Mouse (Mus musculus) midbrain, embryonic 14.5 days (tissue): ENCODE data around the gene Gabbr2. TPM values are rescaled to one million over a fixed set of nuclear protein-coding genes. Genes with fewer than 3 reads are reported as not detected.

Experiments
- ATAC-seq: fragments of 200-750 bp; cut with Nextera tagmentation; 2 replicates; pipeline ENCODE4 v1.8.0; 2017; ENCODE audit warnings: moderate number of reproducible peaks, moderate library complexity; ENCODE audit not compliant: low FRiP score, low TSS enrichment
- DNase-seq: peaks from one replicate; pipeline ENCODE4 v3.0.0-alpha.2; 2015
- H3K27ac ChIP-seq: fragments of 300-500 bp; sonication (generic); replicated peaks from 2 replicates; pipeline ENCODE4 v1.5.1; 2014; ENCODE audit warnings: mild to moderate bottlenecking, low read depth, low read length, moderate library complexity
- H3K27me3 ChIP-seq: fragments of 300-500 bp; sonication (generic); 2 replicates; pipeline ENCODE4 v1.6.1; 2014; ENCODE audit warnings: low read length, control low read depth, mixed read lengths; ENCODE audit not compliant: control insufficient read depth, insufficient read depth
- H3K36me3 ChIP-seq: fragments of 300-500 bp; sonication (generic); 2 replicates; pipeline ENCODE4 v1.6.1; 2014; ENCODE audit warnings: low read length, control low read depth; ENCODE audit not compliant: control insufficient read depth, insufficient read depth
- H3K4me1 ChIP-seq: fragments of 300-500 bp; sonication (generic); 2 replicates; pipeline ENCODE4 v1.6.1; 2014; ENCODE audit warnings: mild to moderate bottlenecking, antibody characterized with exemption, low read length, control low read depth; ENCODE audit not compliant: control insufficient read depth, insufficient read depth
- H3K4me2 ChIP-seq: fragments of 300-500 bp; sonication (generic); 2 replicates; pipeline ENCODE4 v1.6.1; 2014; ENCODE audit warnings: mild to moderate bottlenecking, low read length, moderate library complexity
- H3K4me3 ChIP-seq: fragments of 300-500 bp; sonication (generic); replicated peaks from 2 replicates; pipeline ENCODE4 v1.5.1; 2014; ENCODE audit warnings: low read depth, low read length
- H3K9ac ChIP-seq: fragments of 300-500 bp; sonication (generic); replicated peaks from 2 replicates; pipeline ENCODE4 v1.6.1; 2014; ENCODE audit warnings: mild to moderate bottlenecking, low read length, moderate library complexity
- H3K9me3 ChIP-seq: fragments of 300-500 bp; sonication (generic); 2 replicates; pipeline ENCODE4 v1.6.1; 2016; ENCODE audit warnings: low read length, control low read depth, mixed read lengths; ENCODE audit not compliant: control insufficient read depth
- WGBS: fragments of 180-500 bp; shearing (Covaris S2); extraction: QIAGEN DNeasy Blood & Tissue Kit; methylation state at CpG from one replicate; pipeline ENCODE4 v1.1.7; 2014; 5-methylcytosine and 5-hydroxymethylcytosine counted together
- polyA plus RNA-seq: library from polyadenylated mRNA; unstranded; fragments of >200 nt; fragmentation: Nextera tagmentation; extraction: Ambion mirVana; gene quantifications from 2 replicates; pipeline ENCODE4 v1.2.1, GENCODE M21; 2014

Gabbr2 gene
- polyA plus RNA-seq, 1 experiment from 2014 or later: 8.6 TPM

DNA sequence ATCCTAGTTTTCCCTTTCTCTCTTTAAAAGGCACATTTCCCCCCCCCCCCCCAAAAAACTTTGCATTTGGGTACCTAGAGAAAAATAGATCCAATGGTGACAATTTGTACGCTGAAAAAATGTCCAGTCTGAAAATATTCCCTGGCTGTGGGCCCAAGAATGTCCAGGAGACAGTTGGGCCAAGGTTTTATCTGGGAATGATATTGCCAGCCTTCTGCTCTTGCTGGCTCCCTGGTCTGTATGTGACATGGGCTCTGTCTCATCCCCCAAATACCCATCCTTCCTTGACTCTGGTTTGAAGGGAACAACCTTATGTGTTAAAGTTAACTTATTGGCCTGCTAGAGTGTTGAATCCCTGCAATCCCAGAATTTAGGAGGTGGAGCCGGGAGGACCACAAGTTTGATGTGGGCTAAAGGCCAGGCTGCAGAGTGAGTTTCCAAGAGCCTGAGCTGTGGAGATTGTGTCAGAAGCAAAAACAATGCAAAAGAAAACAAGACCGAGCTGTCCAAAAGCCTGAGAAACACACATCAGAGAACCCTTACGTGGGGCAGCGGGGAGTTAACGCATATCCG, 247.0 kb downstream of the Gabbr2 start:
- Histone ChIP-seq H3K9ac (no peak overlapping the region), H3K4me3 (no peak overlapping the region), H3K9me3 (no peaks in the 10 kb centered on the region), H3K27ac (no peak overlapping the region), H3K36me3 (no peaks in the 10 kb centered on the region), H3K4me2 (no peak overlapping the region), H3K27me3 (no peaks in the 10 kb centered on the region), H3K4me1 (peaks cover 30% of the 10 kb centered on the region)
- WGBS: 86% methylated on average over 7 of the region's 7 CpGs
- no peak for DNase-seq
- ATAC-seq: no peak

DNA sequence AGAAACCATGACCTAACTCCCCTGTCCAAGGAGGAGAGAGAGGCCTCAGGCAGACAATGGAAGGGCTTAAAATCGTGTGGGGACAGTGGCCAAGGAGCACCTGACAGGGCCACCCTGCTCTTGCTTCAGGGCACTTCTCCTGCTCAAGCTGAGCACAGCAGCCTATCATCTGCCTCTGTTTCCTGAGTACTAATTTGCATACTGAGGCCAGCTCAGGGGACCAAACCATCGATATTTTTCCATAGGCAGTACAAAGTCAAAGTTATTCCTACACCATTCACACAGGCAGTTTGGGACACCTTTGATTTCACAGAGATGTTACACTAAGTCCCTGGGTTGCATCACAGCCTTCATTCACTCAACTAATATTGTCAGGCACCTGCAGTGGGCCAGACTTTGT, 249.1 kb downstream of the Gabbr2 start:
- Histone ChIP-seq H3K36me3 (no peaks in the 10 kb centered on the region), H3K4me3 (no peak overlapping the region), H3K27ac (peak overlapping the region; percentile 14; the same call in 1 of the 2 replicates), H3K4me2 (no peak overlapping the region), H3K4me1 (peaks cover 28% of the 10 kb centered on the region), H3K9me3 (no peaks in the 10 kb centered on the region), H3K9ac (no peak overlapping the region), H3K27me3 (no peaks in the 10 kb centered on the region)
- 8% methylated on average over 2 of the region's 2 CpGs for WGBS
- DNase-seq (no peak), ATAC-seq (no peak; the same call in 1 of the 2 replicates)

DNA sequence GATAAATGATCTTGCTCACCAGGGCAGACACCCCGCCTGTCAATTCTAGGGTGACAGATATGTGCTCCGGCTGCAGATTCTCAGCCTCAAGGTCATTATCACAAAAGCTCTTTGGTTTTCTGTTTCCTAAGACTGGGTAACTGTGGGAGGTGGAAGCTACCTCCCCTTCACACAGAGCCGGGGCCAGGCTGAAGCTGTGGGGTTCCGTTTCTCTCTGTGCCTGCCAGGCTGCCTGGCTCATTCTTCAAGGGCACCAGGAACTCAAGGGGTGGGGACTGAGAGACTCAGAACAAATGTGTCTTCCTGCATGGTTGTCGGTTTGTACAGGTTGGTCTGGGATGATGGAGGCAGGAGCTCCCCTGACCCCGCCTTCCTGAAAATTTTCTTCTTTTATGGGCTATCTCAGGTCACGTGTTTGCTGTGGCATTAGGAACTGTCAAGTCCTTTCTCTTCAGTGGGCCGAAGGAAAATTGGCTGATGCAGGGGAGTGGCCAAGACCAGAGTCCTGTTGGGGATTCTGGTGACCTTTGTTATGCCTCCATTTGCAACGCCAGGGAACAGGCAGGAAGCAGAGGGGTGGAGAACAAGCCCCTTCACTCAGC, 254.7 kb downstream of the Gabbr2 start:
- H3K27ac ChIP-seq: no peak overlapping the region
- ATAC-seq: no peak
- no peaks in the 10 kb centered on the region for H3K36me3 ChIP-seq
- H3K9ac ChIP-seq: no peak overlapping the region
- no peak overlapping the region for H3K4me2 ChIP-seq
- DNase-seq: no peak
- no peak overlapping the region for H3K4me3 ChIP-seq
- H3K9me3 ChIP-seq: no peaks in the 10 kb centered on the region
- H3K4me1 ChIP-seq: peaks cover 25% of the 10 kb centered on the region
- WGBS: 44% methylated on average over 9 of the region's 9 CpGs
- no peaks in the 10 kb centered on the region for H3K27me3 ChIP-seq

DNA sequence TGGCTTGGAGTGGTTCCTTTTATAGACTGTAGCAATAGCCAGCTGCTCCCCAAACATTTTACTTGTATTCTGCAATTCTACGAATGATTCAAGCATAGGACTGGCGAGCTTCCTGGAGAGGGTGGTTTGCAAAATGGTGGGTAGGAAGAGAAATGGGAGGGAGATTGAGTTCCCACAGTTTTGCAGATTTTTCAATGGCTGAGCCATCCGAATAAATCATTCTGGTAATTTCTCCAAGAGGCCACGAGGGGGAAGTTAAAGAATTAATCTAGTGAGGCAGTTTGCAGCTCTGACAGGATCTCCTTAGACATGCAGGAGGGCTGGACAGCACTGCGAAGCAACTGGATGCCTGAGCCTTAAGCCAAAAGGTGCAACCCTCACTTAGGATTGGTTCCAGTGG, 256.8 kb downstream of the Gabbr2 start:
- Histone ChIP-seq H3K4me1 (peaks cover 36% of the 10 kb centered on the region), H3K27me3 (no peaks in the 10 kb centered on the region), H3K9ac (no peak overlapping the region), H3K4me3 (no peak overlapping the region), H3K4me2 (no peak overlapping the region), H3K9me3 (no peaks in the 10 kb centered on the region), H3K36me3 (no peaks in the 10 kb centered on the region), H3K27ac (no peak overlapping the region)
- 61% methylated on average over 5 of the region's 5 CpGs for WGBS
- no peak for ATAC-seq
- DNase-seq: peak; percentile 58

DNA sequence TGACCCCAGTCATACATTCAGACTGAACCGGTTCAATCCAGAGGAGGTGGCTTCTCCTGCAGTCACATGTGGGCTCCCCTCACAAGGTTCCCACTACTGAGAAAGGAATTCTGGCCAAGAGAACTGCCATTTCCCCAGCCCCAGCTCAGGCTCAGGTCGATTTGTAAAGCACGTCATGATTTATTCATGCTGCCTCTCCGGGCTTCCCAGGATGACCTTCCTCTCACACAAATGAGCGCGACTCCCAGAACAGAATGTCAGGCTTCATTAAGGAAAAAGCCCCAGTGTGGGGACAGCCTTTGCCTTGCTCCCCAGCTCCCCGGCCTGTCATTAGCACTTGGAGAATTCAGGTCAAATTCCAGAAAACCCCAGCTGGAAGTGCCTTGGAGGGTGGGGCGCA, 260.1 kb downstream of the Gabbr2 start:
- no peaks in the 10 kb centered on the region for H3K27me3 ChIP-seq
- H3K36me3 ChIP-seq: no peaks in the 10 kb centered on the region
- no peaks in the 10 kb centered on the region for H3K9me3 ChIP-seq
- no peak overlapping the region for H3K9ac ChIP-seq
- peak; percentile 78 for DNase-seq
- H3K4me3 ChIP-seq: no peak overlapping the region
- peak; percentile 69 for ATAC-seq
- H3K27ac ChIP-seq: peak overlapping the region; percentile 78
- H3K4me2 ChIP-seq: no peak overlapping the region
- WGBS: 7% methylated on average over 8 of the region's 8 CpGs
- H3K4me1 ChIP-seq: peaks cover 47% of the 10 kb centered on the region

DNA sequence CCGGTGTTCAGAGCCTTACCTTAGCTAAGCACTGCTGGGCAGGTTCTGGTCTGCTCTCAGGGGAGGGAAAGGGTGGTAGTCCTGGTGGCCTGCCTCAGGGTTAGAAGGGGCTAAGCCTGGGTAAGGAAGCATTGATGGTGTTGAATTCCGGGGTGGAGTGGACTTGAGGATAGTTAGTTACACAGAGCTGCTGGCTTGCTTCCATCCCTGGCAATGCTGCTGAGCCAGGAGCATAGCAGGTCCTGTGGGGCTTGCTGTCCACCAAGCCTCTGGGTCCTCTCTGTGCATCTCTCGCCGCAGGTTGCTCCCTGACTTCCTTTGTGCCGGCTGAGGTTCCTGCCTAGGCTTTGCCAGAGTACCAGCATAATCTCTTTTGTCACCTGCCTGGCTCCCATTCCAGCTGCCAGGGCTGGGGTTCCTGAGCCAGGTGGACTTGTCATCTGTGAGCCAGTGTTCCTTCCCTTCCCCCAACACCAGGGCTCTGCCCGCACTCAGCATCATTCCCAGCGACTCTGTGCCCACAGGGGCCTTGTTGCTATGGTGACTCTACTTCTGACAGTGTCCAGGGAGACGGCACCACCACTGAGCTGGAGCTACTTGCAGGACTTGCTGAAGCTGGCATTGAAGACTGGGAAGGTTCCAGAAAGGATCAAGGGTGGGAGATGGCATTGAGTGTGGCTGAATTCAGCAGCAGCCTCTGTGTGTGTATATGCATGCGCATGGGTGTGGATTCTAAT, 262.2 kb downstream of the Gabbr2 start:
- no peak for ATAC-seq

DNA sequence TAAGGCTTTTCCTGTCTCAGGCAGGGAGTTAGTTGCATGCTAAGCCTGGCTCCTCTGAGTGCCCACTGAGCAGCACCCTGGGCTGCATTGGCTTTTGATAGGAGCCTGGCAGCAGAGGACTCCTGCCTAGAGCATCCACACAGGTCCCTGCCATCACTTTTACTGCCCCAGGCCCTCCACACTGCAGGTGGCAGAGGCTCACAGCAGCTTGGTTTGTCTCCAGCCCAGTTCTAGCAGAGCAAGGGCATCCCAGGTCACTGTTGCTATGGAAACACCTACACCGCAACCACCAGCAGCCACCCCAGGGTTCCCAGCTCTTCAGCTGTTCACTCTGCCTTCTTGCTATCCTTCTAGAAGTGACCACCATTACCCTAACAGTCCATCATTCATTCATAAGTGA, 263.4 kb downstream of the Gabbr2 start:
- H3K36me3 ChIP-seq: no peaks in the 10 kb centered on the region
- DNase-seq (peak; percentile 77), ATAC-seq (0 out of 2 replicates have a peak, but pooled peaks have one; percentile 41)
- peak overlapping the region; percentile 37; the same call in 1 of the 2 replicates for H3K27ac ChIP-seq
- no peak overlapping the region for H3K4me2 ChIP-seq
- peaks cover 43% of the 10 kb centered on the region for H3K4me1 ChIP-seq
- H3K9me3 ChIP-seq: no peaks in the 10 kb centered on the region
- no peaks in the 10 kb centered on the region for H3K27me3 ChIP-seq
- H3K9ac ChIP-seq: no peak overlapping the region
- WGBS: 0% methylated on average over 1 of the region's 1 CpGs
- no peak overlapping the region for H3K4me3 ChIP-seq

More for the DNA sequence above, 262.2 kb downstream of the Gabbr2 start:
- peak overlapping the region; percentile 52; the same call in 1 of the 2 replicates for H3K27ac ChIP-seq
- no peak overlapping the region for H3K9ac ChIP-seq
- H3K27me3 ChIP-seq: no peaks in the 10 kb centered on the region
- H3K4me1 ChIP-seq: peaks cover 43% of the 10 kb centered on the region
- H3K36me3 ChIP-seq: no peaks in the 10 kb centered on the region
- WGBS: 43% methylated on average over 9 of the region's 9 CpGs
- no peaks in the 10 kb centered on the region for H3K9me3 ChIP-seq
- no peak overlapping the region for H3K4me3 ChIP-seq
- no peak overlapping the region for H3K4me2 ChIP-seq
- DNase-seq: peak; percentile 77

DNA sequence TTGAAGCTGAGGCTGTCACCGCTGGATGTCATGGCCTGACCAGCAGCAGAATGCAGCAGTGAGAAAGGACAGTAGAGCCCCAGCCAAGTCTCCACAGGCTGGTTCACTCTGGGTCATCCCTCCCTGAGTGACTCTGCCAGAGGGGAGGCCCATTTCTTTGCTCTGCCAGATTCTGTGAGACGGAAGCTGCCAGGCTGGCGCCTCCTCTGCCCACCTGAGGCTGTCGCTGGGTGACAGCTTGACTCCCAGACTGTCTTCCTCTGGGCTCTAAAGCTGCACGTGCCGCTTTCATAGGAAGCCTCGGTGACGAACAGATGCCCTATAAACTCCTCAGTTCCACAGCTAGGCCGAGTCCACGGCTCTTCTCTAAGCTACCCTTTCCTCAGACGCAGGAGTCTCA, 264.5 kb downstream of the Gabbr2 start:
- Histone ChIP-seq H3K36me3 (no peaks in the 10 kb centered on the region), H3K27ac (peak overlapping the region; percentile 3; the same call in 1 of the 2 replicates), H3K4me3 (no peak overlapping the region), H3K9me3 (no peaks in the 10 kb centered on the region), H3K9ac (no peak overlapping the region), H3K4me2 (no peak overlapping the region), H3K4me1 (peaks cover 41% of the 10 kb centered on the region), H3K27me3 (no peaks in the 10 kb centered on the region)
- DNase-seq (no peak), ATAC-seq (no peak)
- 78% methylated on average over 11 of the region's 11 CpGs for WGBS
